Mouse (Mus musculus) urinary bladder, postnatal 10 days (tissue): ENCODE measurements around the gene Pygb.

Experiments used
- DNase-seq: peaks from one replicate; pipeline ENCODE4 v3.0.0; 2022; ENCODE audit warnings: low spot score

The Pygb gene

GRCm38 (mm10) chr2:150786251-150787180 lies at the start of gene Pygb:
Pygb (plus strand) TSS chr2:150786735.
- DNase-seq = peak; percentile 54

- DNase-seq = no peak
Measured at GRCm38 (mm10) chr2:150737881-150738280, 48.7 kb upstream of the Pygb start.

GRCm38 (mm10) chr2:150740145-150740841 lies 46.2 kb upstream of the Pygb start:
- no peak for DNase-seq

- no peak for DNase-seq
Measured at GRCm38 (mm10) chr2:150741405-150741804, 45.1 kb upstream of the Pygb start.

- no peak for DNase-seq
Measured at GRCm38 (mm10) chr2:150745016-150745415, 41.5 kb upstream of the Pygb start.

GRCm38 (mm10) chr2:150748854-150749253 lies 37.7 kb upstream of the Pygb start, which contains the start of gene Entpd6:
Entpd6 (plus strand) TSS chr2:150749042.
- peak; percentile 80 for DNase-seq

- no peak for DNase-seq
Measured at GRCm38 (mm10) chr2:150749283-150749682, 37.3 kb upstream of the Pygb start.

- DNase-seq = no peak
Measured at GRCm38 (mm10) chr2:150750129-150750979, 36.2 kb upstream of the Pygb start.

- DNase-seq = no peak
Measured at GRCm38 (mm10) chr2:150755016-150755415, 31.5 kb upstream of the Pygb start.

GRCm38 (mm10) chr2:150761476-150761875 lies 25.1 kb upstream of the Pygb start:
- DNase-seq = no peak

GRCm38 (mm10) chr2:150765619-150766018 lies 20.9 kb upstream of the Pygb start:
- no peak for DNase-seq

- no peak for DNase-seq
Measured at GRCm38 (mm10) chr2:150766083-150766862, 20.3 kb upstream of the Pygb start.

- DNase-seq = no peak
Measured at GRCm38 (mm10) chr2:150768678-150769077, 17.9 kb upstream of the Pygb start.

- DNase-seq = peak; percentile 58
Measured at GRCm38 (mm10) chr2:150770747-150771146, 15.8 kb upstream of the Pygb start.

GRCm38 (mm10) chr2:150771169-150771568 lies 15.4 kb upstream of the Pygb start:
- DNase-seq = no peak

GRCm38 (mm10) chr2:150771996-150772395 lies 14.5 kb upstream of the Pygb start:
- no peak for DNase-seq

GRCm38 (mm10) chr2:150772466-150773119 lies 13.9 kb upstream of the Pygb start:
- DNase-seq = no peak

- no peak for DNase-seq
Measured at GRCm38 (mm10) chr2:150782801-150783200, 3.7 kb upstream of the Pygb start.

GRCm38 (mm10) chr2:150787234-150787771 lies 768 bp downstream of the Pygb start:
- no peak for DNase-seq

GRCm38 (mm10) chr2:150788768-150789550 lies 2.4 kb downstream of the Pygb start:
- no peak for DNase-seq
